ENCODE assay signal across 8 mouse cellular contexts in genomic region chr12:72939616-72940015, GRCm38 (mm10). TPM values are rescaled to one million over a fixed set of nuclear protein-coding genes. Genes with fewer than 3 reads are reported as not detected.
DNase-seq lines count a peak whose midpoint lies in the region; ATAC-seq and TF ChIP-seq lines count a peak whose summit lies in the region.

Gene Six6, plus strand, starts transcription at chr12:72939892.

- H3K27ac ChIP-seq in embryonic facial prominence, embryonic 12.5 days: peak within 1 kb of the TSS; percentile 30; the same call in 1 of the 2 replicates
- no peak within 1 kb of the TSS for H3K27ac ChIP-seq in intestine, postnatal 0 days (ENCODE audit: low read depth, low read length)
- no peak within 1 kb of the TSS for H3K27ac ChIP-seq in neural tube, embryonic 15.5 days (replicated peaks)

- ATAC-seq in embryonic facial prominence, embryonic 12.5 days (ENCODE audit: insufficient number of reproducible peaks, insufficient read depth, low FRiP score, low TSS enrichment): peak; percentile 86
- ATAC-seq in intestine, postnatal 0 days: no peak
- peak; percentile 17; the same call in 1 of the 2 replicates for ATAC-seq in neural tube, embryonic 15.5 days (ENCODE audit: low FRiP score)
- ATAC-seq in CD4-positive, CD25-positive, alpha-beta regulatory T cell, adult 4 months: no peak

- H3K9me3 ChIP-seq in embryonic facial prominence, embryonic 12.5 days: no peaks in the 10 kb centered on the region
- no peaks in the 10 kb centered on the region for H3K9me3 ChIP-seq in intestine, postnatal 0 days (ENCODE audit: control insufficient read depth)
- H3K9me3 ChIP-seq in neural tube, embryonic 15.5 days (replicated peaks): no peaks in the 10 kb centered on the region

- H3K4me1 ChIP-seq in embryonic facial prominence, embryonic 12.5 days: peaks cover 17% of the 10 kb centered on the region
- no peaks in the 10 kb centered on the region for H3K4me1 ChIP-seq in intestine, postnatal 0 days (replicated peaks; ENCODE audit: control insufficient read depth, insufficient read depth, low read length)
- peaks cover 11% of the 10 kb centered on the region for H3K4me1 ChIP-seq in neural tube, embryonic 15.5 days

- no peak for TF ChIP-seq CTCF in intestine, postnatal 0 days (IDR thresholded peaks at IDR 0.05; ENCODE audit: low read depth)

- WGBS in embryonic facial prominence, embryonic 12.5 days: under 1% methylated on average over 28 of the region's 28 CpGs
- 0% methylated on average over 27 of the region's 28 CpGs for WGBS in intestine, postnatal 0 days
- WGBS in neural tube, embryonic 15.5 days: under 1% methylated on average over 28 of the region's 28 CpGs

- peak within 1 kb of the TSS; percentile 52 for H3K4me2 ChIP-seq in embryonic facial prominence, embryonic 12.5 days (replicated peaks)
- no peak within 1 kb of the TSS for H3K4me2 ChIP-seq in intestine, postnatal 0 days (replicated peaks; ENCODE audit: low read depth)
- H3K4me2 ChIP-seq in neural tube, embryonic 15.5 days: peak within 1 kb of the TSS; percentile 15; the same call in 1 of the 2 replicates

- peak; percentile 59 to 65 for DNase-seq in kidney, postnatal 4 days
- DNase-seq in kidney, adult 11 months: no peak
- no peak for DNase-seq in cerebellum, adult 9-10 months
- no peak for DNase-seq in lung, postnatal 36 days

- peaks cover 85% of the 10 kb centered on the region for H3K27me3 ChIP-seq in embryonic facial prominence, embryonic 12.5 days
- H3K27me3 ChIP-seq in intestine, postnatal 0 days (replicated peaks; ENCODE audit: control insufficient read depth, insufficient read depth, low read length): peaks cover 89% of the 10 kb centered on the region
- H3K27me3 ChIP-seq in neural tube, embryonic 15.5 days (replicated peaks): peaks cover 94% of the 10 kb centered on the region

- H3K9ac ChIP-seq in embryonic facial prominence, embryonic 12.5 days: peak within 1 kb of the TSS; percentile 15
- no peak within 1 kb of the TSS for H3K9ac ChIP-seq in intestine, postnatal 0 days (ENCODE audit: low read depth, low read length)
- no peak within 1 kb of the TSS for H3K9ac ChIP-seq in neural tube, embryonic 15.5 days (replicated peaks)

- H3K36me3 ChIP-seq in embryonic facial prominence, embryonic 12.5 days: no peaks in the 10 kb centered on the region
- H3K36me3 ChIP-seq in intestine, postnatal 0 days (ENCODE audit: control insufficient read depth, insufficient read depth): no peaks in the 10 kb centered on the region
- H3K36me3 ChIP-seq in neural tube, embryonic 15.5 days: no peaks in the 10 kb centered on the region

- peak within 1 kb of the TSS; percentile 31 for H3K4me3 ChIP-seq in embryonic facial prominence, embryonic 12.5 days
- H3K4me3 ChIP-seq in intestine, postnatal 0 days (ENCODE audit: low read depth, low read length): peak within 1 kb of the TSS; percentile 17; the same call in 1 of the 2 replicates
- H3K4me3 ChIP-seq in neural tube, embryonic 15.5 days (replicated peaks): peak within 1 kb of the TSS; percentile 12; the same call in 1 of the 2 replicates

RNA-seq across cellular contexts. Expression of gene Six6, which starts in this region (rescaled TPM):
- polyA plus RNA-seq in embryonic facial prominence, embryonic 12.5 days (2016; fragmentation: Nextera tagmentation; extraction: Ambion mirVana): 5.8 and 8.3 TPM in 2 replicates
- polyA plus RNA-seq in intestine, postnatal 0 days (2015; fragmentation: Nextera tagmentation; extraction: Ambion mirVana): not detected in 2 replicates
- not detected in 2 replicates for polyA plus RNA-seq in neural tube, embryonic 15.5 days (2015; fragmentation: Nextera tagmentation; extraction: Ambion mirVana)
- not detected for polyA plus RNA-seq in CD4-positive, CD25-positive, alpha-beta regulatory T cell, adult 4 months (2017; shearing (Covaris generic))

Comparison
In these comparisons a context has a peak if more than half of its experiments do, and no peak if none do; other contexts are left out.
1. DNase-seq: peak in kidney, postnatal 4 days (2 of 2); none in kidney, adult 11 months (single experiment), cerebellum, adult 9-10 months (single experiment) and lung, postnatal 36 days (single experiment).
2. Peak in ATAC-seq, H3K4me3 ChIP-seq and H3K4me2 ChIP-seq in neural tube, embryonic 15.5 days; RNA of the gene not detected or under 1 TPM.
3. Peak in every context shown above with its lines, with median percentiles within 50 percentile points of each other: H3K4me3 ChIP-seq.